Mouse (Mus musculus): Measurements from ENCODE around the gene Hdac7. TPM values are rescaled to one million over a fixed set of nuclear protein-coding genes. Genes with fewer than 3 reads are reported as not detected.

Gene Hdac7
- total and polyA plus RNA-seq, 3 experiments = 19.8 to 55.2 (median 21.7) TPM

GRCm38 (mm10) chr15:97789761-97790505 is 54.4 kb downstream of the Hdac7 start:
- peak overlapping the region; percentile 5; the same call in 1 of the 2 replicates for H3K27ac ChIP-seq (ENCODE audit: insufficient read depth, low read depth)
- no peak for TF ChIP-seq TCF12 (IDR thresholded peaks at IDR 0.05; ENCODE audit: low read depth, low read length)
- TF ChIP-seq CHD1 (IDR thresholded peaks at IDR 0.05; ENCODE audit: low read depth, low read length) = no peak
- no peak for TF ChIP-seq UBTF (IDR thresholded peaks at IDR 0.05; ENCODE audit: low read depth, low read length)
- TF ChIP-seq BHLHE40 (IDR thresholded peaks at IDR 0.05; ENCODE audit: low read depth, low read length) = no peak
- no peak for TF ChIP-seq ETS1 (conservative IDR thresholded peaks at IDR 0.05; ENCODE audit: low read depth, low read length)
- no peak for TF ChIP-seq MAX (IDR thresholded peaks at IDR 0.05; ENCODE audit: low read length)
- no peak for TF ChIP-seq MEF2A (IDR thresholded peaks at IDR 0.05; ENCODE audit: borderline replicate concordance, low read depth, low read length)
- TF ChIP-seq NRF1 (IDR thresholded peaks at IDR 0.05; ENCODE audit: low read depth, low read length) = no peak
- peak; percentile 52 for TF ChIP-seq RAD21 (IDR thresholded peaks at IDR 0.05; ENCODE audit: low read depth, low read length)
- TF ChIP-seq CTCF (conservative IDR thresholded peaks at IDR 0.05 in 1 of 2, IDR thresholded peaks at IDR 0.05 in 1 of 2; ENCODE audit: low read depth in 2 of 2, low read length in 2 of 2) = peak; percentile 82 to 97
- TF ChIP-seq SMC3 (IDR thresholded peaks at IDR 0.05; ENCODE audit: low read depth, low read length) = peak; percentile 64
- TF ChIP-seq GABPA (IDR thresholded peaks at IDR 0.05; ENCODE audit: insufficient replicate concordance, low read depth, low read length) = no peak
- no peak for TF ChIP-seq SIN3A (IDR thresholded peaks at IDR 0.05; ENCODE audit: low read length)
- H3K4me1 ChIP-seq (ENCODE audit: control insufficient read depth in 1 of 2, insufficient read depth in 2 of 2) = peaks cover 21 to 50% of the 10 kb centered on the region in 2 experiments
- in situ Hi-C loops (cut with MboI; ENCODE audit: low pct_ligation_motif_present, low pct_unique_long_range_greater_than_20kb, low sequenced_read_pairs) (loop anchor here (5.0 kb wide), 1 partner anchor 57 kb away; no protein-coding TSS in a partner anchor), dilution Hi-C loops (cut with MboI; ENCODE audit: extremely low pct_ligation_motif_present, extremely low pct_unique_long_range_greater_than_20kb, low sequenced_read_pairs) (loop anchor here (25.0 kb wide), 1 partner anchor 172 kb away; the partner anchor contains the start of gene Tmem106c)
- no peak overlapping the region for H3K4me3 ChIP-seq (replicated peaks in 1 of 3; ENCODE audit: low read depth in 2 of 3, low read length in 2 of 3, poor library complexity in 1 of 3)
- DNase-seq (ENCODE audit: extremely low read depth) = peak; percentile 71
- H3K9me3 ChIP-seq (replicated peaks; ENCODE audit: low read length) = peaks cover 4% of the 10 kb centered on the region
- H3K9ac ChIP-seq (ENCODE audit: insufficient read depth, low read depth) = no peak overlapping the region
- H3K79me2 ChIP-seq (replicated peaks; ENCODE audit: control insufficient read depth, extremely low read depth, insufficient read depth, poor library complexity, severe bottlenecking) = peaks cover 4% of the 10 kb centered on the region
- peaks cover 48 to 77% of the 10 kb centered on the region in 2 experiments for H3K36me3 ChIP-seq (replicated peaks in 1 of 2; ENCODE audit: control insufficient read depth in 1 of 2, insufficient read depth in 1 of 2, low read length in 1 of 2)
- no peak overlapping the region for H3K4me2 ChIP-seq (ENCODE audit: insufficient read depth, low read depth, poor library complexity, severe bottlenecking)
- H3K27me3 ChIP-seq (replicated peaks) = no peaks in the 10 kb centered on the region

DNA sequence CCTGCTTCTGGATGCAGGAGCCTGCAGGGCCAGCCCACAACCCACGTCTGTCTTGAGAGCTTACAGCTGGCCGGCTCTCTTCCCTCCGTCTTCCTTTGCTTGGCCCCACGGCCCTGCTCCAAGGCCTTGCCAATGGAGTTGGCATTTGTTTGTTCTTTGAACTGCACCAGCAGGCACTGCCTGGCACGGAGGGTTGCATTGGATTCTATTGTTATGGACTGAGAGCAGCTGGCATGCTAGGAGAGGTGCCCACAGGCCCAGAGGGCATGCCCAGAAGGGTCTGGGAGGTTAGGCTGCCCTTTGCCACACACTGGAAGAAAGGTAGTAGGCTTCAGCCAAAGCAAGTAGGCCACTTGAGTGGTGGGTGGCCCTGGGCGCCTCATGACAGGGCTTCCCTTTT is 55.5 kb downstream of the Hdac7 start:
- H3K9ac ChIP-seq (ENCODE audit: insufficient read depth, low read depth) = no peak overlapping the region

More for the DNA sequence above, 55.5 kb downstream of the Hdac7 start:
- Histone ChIP-seq H3K79me2 (replicated peaks; ENCODE audit: control insufficient read depth, extremely low read depth, insufficient read depth, poor library complexity, severe bottlenecking) (peaks cover 9% of the 10 kb centered on the region), H3K4me1 (ENCODE audit: control insufficient read depth in 1 of 2, insufficient read depth in 2 of 2) (peaks cover 21 to 53% of the 10 kb centered on the region in 2 experiments), H3K4me2 (ENCODE audit: insufficient read depth, low read depth, poor library complexity, severe bottlenecking) (no peak overlapping the region), H3K27me3 (replicated peaks) (no peaks in the 10 kb centered on the region), H3K9me3 (replicated peaks; ENCODE audit: low read length) (no peaks in the 10 kb centered on the region), H3K27ac (ENCODE audit: insufficient read depth, low read depth) (no peak overlapping the region), H3K36me3 (replicated peaks in 1 of 2; ENCODE audit: control insufficient read depth in 1 of 2, insufficient read depth in 1 of 2, low read length in 1 of 2) (peaks cover 37 to 66% of the 10 kb centered on the region in 2 experiments), H3K4me3 (replicated peaks in 1 of 3; ENCODE audit: low read depth in 2 of 3, low read length in 2 of 3, poor library complexity in 1 of 3) (no peak overlapping the region)
- DNase-seq (ENCODE audit: extremely low read depth) = no peak
- in situ Hi-C loops (cut with MboI; ENCODE audit: low pct_ligation_motif_present, low pct_unique_long_range_greater_than_20kb, low sequenced_read_pairs) (no loop called here), dilution Hi-C loops (cut with MboI; ENCODE audit: extremely low pct_ligation_motif_present, extremely low pct_unique_long_range_greater_than_20kb, low sequenced_read_pairs) (loop anchor here (25.0 kb wide), 1 partner anchor 173 kb away; the partner anchor contains the start of gene Tmem106c)
- no peak for TF ChIP-seq ZNF384 (IDR thresholded peaks at IDR 0.05; ENCODE audit: low read depth, low read length)
- no peak for TF ChIP-seq TBP (conservative IDR thresholded peaks at IDR 0.05; ENCODE audit: low read depth, low read length)
- no peak for TF ChIP-seq MAX (IDR thresholded peaks at IDR 0.05; ENCODE audit: low read length)
- no peak for TF ChIP-seq MEF2A (IDR thresholded peaks at IDR 0.05; ENCODE audit: borderline replicate concordance, low read depth, low read length)
- no peak for TF ChIP-seq USF1 (IDR thresholded peaks at IDR 0.05; ENCODE audit: low read depth, low read length)
- TF ChIP-seq ZKSCAN1 (IDR thresholded peaks at IDR 0.05; ENCODE audit: borderline replicate concordance, low read depth, low read length) = no peak
- TF ChIP-seq CHD2 (IDR thresholded peaks at IDR 0.05; ENCODE audit: low read length) = no peak
- no peak for TF ChIP-seq JUND (conservative IDR thresholded peaks at IDR 0.05; ENCODE audit: low read depth, low read length)
- TF ChIP-seq SMC3 (IDR thresholded peaks at IDR 0.05; ENCODE audit: low read depth, low read length) = no peak
- no peak for TF ChIP-seq PAX5 (IDR thresholded peaks at IDR 0.05; ENCODE audit: low read length)
- no peak for TF ChIP-seq KAT2A (IDR thresholded peaks at IDR 0.05; ENCODE audit: insufficient replicate concordance, low read length)
- no peak for TF ChIP-seq MYC (IDR thresholded peaks at IDR 0.05; ENCODE audit: low read depth, low read length)
- TF ChIP-seq HCFC1 (IDR thresholded peaks at IDR 0.05; ENCODE audit: low read depth, low read length) = no peak

Measured in CH12.LX (cell line).